Mouse (Mus musculus): ENCODE data around the gene Gm2916. TPM values are rescaled to one million over a fixed set of nuclear protein-coding genes. Genes with fewer than 3 reads are reported as not detected.
"Not testable (repeated sequence)": the region's sequence is repeated elsewhere in the genome, so short reads cannot be mapped to it uniquely, and the experiment has no call there.

Gene Gm2916
- not detected for total RNA-seq (2021)
- long read RNA-seq, experiment 1: 0 reads
- long read RNA-seq, experiment 2: 0 reads

DNA sequence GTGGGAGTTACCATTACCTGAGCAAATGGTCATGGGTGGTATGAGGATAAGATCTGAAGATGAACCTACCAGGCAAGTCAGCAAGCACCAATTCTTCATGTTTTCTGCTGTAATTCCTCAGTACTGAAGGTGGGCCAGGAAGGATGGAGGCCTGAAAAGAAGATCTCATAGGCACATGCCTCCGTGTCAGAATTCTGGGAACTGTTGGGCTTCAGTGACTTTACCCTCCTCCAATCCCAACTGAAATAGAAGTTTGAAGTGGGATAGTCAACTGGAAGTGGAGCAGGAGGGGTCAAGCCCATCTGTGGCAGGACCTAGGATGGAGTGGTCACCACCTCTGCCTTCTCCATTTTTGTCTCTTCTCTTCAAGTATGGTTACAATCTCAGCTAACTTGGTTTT is at the start of gene Gm2916:
TSS of gene Gm2916 (plus strand) at position 301 of the 400 bp plus-strand sequence.
- H3K27ac ChIP-seq, H3K4me3 ChIP-seq: not testable (repeated sequence)

DNA sequence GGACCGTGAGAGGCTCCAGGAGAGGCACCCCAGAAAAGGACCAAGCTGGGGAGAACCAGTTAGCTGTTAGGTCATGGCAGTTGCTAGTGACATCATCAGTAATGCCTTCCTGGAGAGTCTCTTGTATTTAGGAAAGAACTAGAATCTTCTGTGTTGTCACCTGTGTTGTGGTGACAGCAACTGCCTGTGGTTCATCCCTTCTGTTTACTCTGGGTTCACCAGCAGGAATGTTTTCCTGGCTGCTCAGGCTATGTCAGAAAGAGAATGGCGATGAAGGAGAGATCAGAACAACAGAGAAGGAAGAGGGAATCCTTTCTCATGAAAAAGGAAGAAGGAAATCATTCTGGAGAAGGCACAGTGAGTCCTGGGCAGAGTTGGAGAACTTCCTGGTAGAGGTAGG is 38.0 kb upstream of the Gm2916 start, which contains the start of gene Gm3033:
TSS of gene Gm3033 (plus strand) at position 301 of the 400 bp plus-strand sequence.
- DNase-seq (ENCODE audit: low spot score in 2 of 2); H3K27ac ChIP-seq; H3K4me3 ChIP-seq: not testable (repeated sequence)

More for the DNA sequence above, at the start of gene Gm2916:
- not testable (repeated sequence) for DNase-seq (ENCODE audit: low spot score in 2 of 2)

DNA sequence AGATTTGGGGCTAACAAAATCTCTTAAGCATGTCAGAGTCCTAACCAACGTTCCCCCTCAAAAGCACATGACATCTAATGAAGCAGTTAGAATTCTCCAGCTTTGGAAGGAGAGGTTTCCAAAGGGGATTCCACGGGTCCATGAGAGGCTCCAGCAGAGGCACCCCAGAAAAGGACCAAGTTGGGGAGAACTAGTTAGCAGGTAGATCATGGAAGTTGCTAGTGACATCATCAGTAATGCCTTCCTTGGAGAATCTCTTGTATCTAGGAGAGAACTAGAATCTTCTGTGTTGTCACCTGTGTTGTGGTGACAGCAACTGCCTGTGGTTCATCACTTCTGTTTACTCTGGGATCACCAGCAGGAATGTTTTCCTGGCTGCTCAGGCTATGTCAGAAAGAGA is 47.5 kb downstream of the Gm2916 start, which contains the start of gene Gm3029:
TSS of gene Gm3029 (plus strand) at position 301 of the 400 bp plus-strand sequence.
- H3K4me3 ChIP-seq; DNase-seq (ENCODE audit: low spot score in 2 of 2); H3K27ac ChIP-seq: not testable (repeated sequence)

DNA sequence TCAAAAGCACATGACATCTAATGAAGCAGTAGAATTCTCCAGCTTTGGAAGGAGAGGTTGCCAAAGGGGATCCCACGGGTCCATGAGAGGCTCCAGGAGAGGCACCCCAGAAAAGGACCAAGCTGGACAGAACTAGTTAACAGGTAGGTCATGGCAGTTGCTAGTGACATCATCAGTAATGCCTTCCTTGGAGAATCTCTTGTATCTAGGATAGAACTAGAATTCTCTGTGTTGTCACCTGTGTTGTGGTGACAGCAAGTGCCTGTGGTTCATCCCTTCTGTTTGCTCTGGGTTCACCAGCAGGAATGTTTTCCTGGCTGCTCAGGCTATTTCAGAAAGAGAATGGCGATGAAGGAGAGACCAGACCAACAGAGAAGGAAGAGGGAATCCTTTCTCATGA is 79.3 kb downstream of the Gm2916 start, which contains the start of gene Gm3095:
TSS of gene Gm3095 (plus strand) at position 301 of the 400 bp plus-strand sequence.
- H3K4me3 ChIP-seq; DNase-seq (ENCODE audit: low spot score in 2 of 2); H3K27ac ChIP-seq: not testable (repeated sequence)

Other genes starting within 250 kb of the Gm2916 start
- gene Gm3012, start 249.7 kb upstream of the Gm2916 start, total RNA-seq (2021): not detected
- gene Gm3020, start 232.1 kb upstream of the Gm2916 start, total RNA-seq (2021): 1 to 10 TPM; 3.6 to 4.0 TPM
- not detected for gene Gm3043, start 195.4 kb upstream of the Gm2916 start, total RNA-seq (2021)
- 1 to 10 TPM in 1 of 2 experiments, under 1 TPM in 1; 0.86 to 1.8 TPM for gene Gm3002, start 74.1 kb upstream of the Gm2916 start, total RNA-seq (2021)
- gene Gm3033, start 37.9 kb upstream of the Gm2916 start, total RNA-seq (2021): not detected
- gene Gm3029, start 47.6 kb downstream of the Gm2916 start, total RNA-seq (2021): not detected
- gene Gm3095, start 79.4 kb downstream of the Gm2916 start, total RNA-seq (2021): not detected
- gene Gm3099, start 114.2 kb downstream of the Gm2916 start, total RNA-seq (2021): not detected
- gene Gm5796, start 139.8 kb downstream of the Gm2916 start, total RNA-seq (2021): 1 to 10 TPM; 5.7 to 5.9 TPM
- gene Gm3115, start 199.9 kb downstream of the Gm2916 start, total RNA-seq (2021): under 1 TPM; 0.25 to 0.54 TPM
- gene Gm8108, start 226.4 kb downstream of the Gm2916 start, total RNA-seq (2021): 1 to 10 TPM; 8.3 to 9.4 TPM

Data from layer of hippocampus, adult 2 months (tissue).